Mouse (Mus musculus) megakaryocyte progenitor cell, adult 5-6 weeks (primary cell): ENCODE measurements around the gene Uvrag. TPM values are rescaled to one million over a fixed set of nuclear protein-coding genes. Genes with fewer than 3 reads are reported as not detected.
A peak's percentile ranks its signal among the peaks of the same experiment; 100 is the strongest.

Source experiments
- ATAC-seq: replicated peaks from 2 replicates; pipeline ENCODE4 v1.8.0; 2016; ENCODE audit warnings: mild to moderate bottlenecking, moderate TSS enrichment, inconsistent platforms; ENCODE audit not compliant: poor library complexity
- total RNA-seq, 2 experiments: library from RNA; stranded (forward) in 1 of 2; stranded (reverse) in 1 of 2; fragments of 157-497, 149-512 nt in 1 of 2; fragments of 200-1000 nt in 1 of 2; gene quantifications; 2 replicates each; pipeline versions ENCODE4 v1.2.3 to v1.2.4; 2015 to 2017

The Uvrag gene
- total RNA-seq, 2 experiments from 2014 or later, result 24.6 to 33.9 TPM

GRCm38 (mm10) chr7:99062263-99062662 is 78.7 kb downstream of the Uvrag start:
- ATAC-seq, result 0 out of 2 replicates have a peak, but pooled peaks have one; percentile 31

- ATAC-seq, result no peak
These were observed 79.8 kb downstream of the Uvrag start for GRCm38 (mm10) chr7:99061056-99061680.

- no peak for ATAC-seq
These were observed 80.5 kb downstream of the Uvrag start for GRCm38 (mm10) chr7:99060476-99060875.

GRCm38 (mm10) chr7:99059934-99060333 is 81.0 kb downstream of the Uvrag start:
- no peak for ATAC-seq

- ATAC-seq, result no peak
These were observed 83.8 kb downstream of the Uvrag start for GRCm38 (mm10) chr7:99057053-99057630.

GRCm38 (mm10) chr7:99053626-99054025 is 87.3 kb downstream of the Uvrag start:
- ATAC-seq, result no peak

GRCm38 (mm10) chr7:99052471-99053241 is 88.3 kb downstream of the Uvrag start:
- ATAC-seq, result 0 out of 2 replicates have a peak, but pooled peaks have one; percentile 45

- ATAC-seq, result no peak
These were observed 90.1 kb downstream of the Uvrag start for GRCm38 (mm10) chr7:99050882-99051281.

- peak; percentile 90 for ATAC-seq
These were observed 91.0 kb downstream of the Uvrag start for GRCm38 (mm10) chr7:99049897-99050296.

GRCm38 (mm10) chr7:99046545-99047206 is 94.3 kb downstream of the Uvrag start:
- ATAC-seq, result no peak

- no peak for ATAC-seq
These were observed 95.4 kb downstream of the Uvrag start for GRCm38 (mm10) chr7:99045525-99045924.

- no peak for ATAC-seq
These were observed 97.0 kb downstream of the Uvrag start for GRCm38 (mm10) chr7:99043923-99044322.

- peak; percentile 93 for ATAC-seq
These were observed 97.6 kb downstream of the Uvrag start for GRCm38 (mm10) chr7:99043322-99043721.

GRCm38 (mm10) chr7:99041818-99042217 is 99.1 kb downstream of the Uvrag start:
- ATAC-seq, result no peak

GRCm38 (mm10) chr7:99039912-99040311 is 101.0 kb downstream of the Uvrag start:
- no peak for ATAC-seq

GRCm38 (mm10) chr7:99036284-99036683 is 104.7 kb downstream of the Uvrag start:
- ATAC-seq, result no peak

GRCm38 (mm10) chr7:99034909-99035308 is 106.0 kb downstream of the Uvrag start:
- ATAC-seq, result no peak

GRCm38 (mm10) chr7:99033838-99034237 is 107.1 kb downstream of the Uvrag start:
- no peak for ATAC-seq

GRCm38 (mm10) chr7:99033314-99033713 is 107.6 kb downstream of the Uvrag start:
- ATAC-seq, result no peak

- no peak for ATAC-seq
These were observed 108.9 kb downstream of the Uvrag start for GRCm38 (mm10) chr7:99032051-99032450.

- peak; percentile 50; the same call in 1 of the 2 replicates for ATAC-seq
These were observed 112.8 kb downstream of the Uvrag start for GRCm38 (mm10) chr7:99028108-99028507.
